Mouse (Mus musculus) brown adipose tissue, adult 24 weeks (tissue): ENCODE results near the gene Hist1h1a. TPM values are rescaled to one million over a fixed set of nuclear protein-coding genes. Genes with fewer than 3 reads are reported as not detected.
"Not testable (repeated sequence)": the region's sequence is repeated elsewhere in the genome, so short reads cannot be mapped to it uniquely, and the experiment has no call there.

ENCODE experiments used
- H3K27ac ChIP-seq: fragments of 200-500 bp; replicated peaks from 2 replicates; pipeline ENCODE4 v1.5.1; 2012; ENCODE audit warnings: low read depth, mild to moderate bottlenecking, low read length
- H3K4me1 ChIP-seq: fragments of 200-500 bp; 2 replicates; pipeline ENCODE4 v1.6.1; 2012; ENCODE audit warnings: low read length, mixed read lengths; ENCODE audit not compliant: control insufficient read depth, insufficient read depth, insufficient read length
- H3K4me3 ChIP-seq: fragments of 200-500 bp; 2 replicates; pipeline ENCODE4 v1.5.1; 2012; ENCODE audit warnings: low read depth, mild to moderate bottlenecking, low read length, moderate library complexity; ENCODE audit not compliant: insufficient read depth
- polyA plus RNA-seq: library from polyadenylated mRNA; stranded (reverse); fragments of >200 nt; gene quantifications from 2 replicates; pipeline ENCODE4 v1.2.4, GENCODE M21; 2012; ENCODE audit not compliant: missing spikeins, insufficient read depth, insufficient read length

Gene Hist1h1a
- polyA plus RNA-seq, 1 experiment, result not detected

- Histone ChIP-seq H3K4me3 (peak within 1 kb of the TSS; percentile 69), H3K27ac (peak within 1 kb of the TSS; percentile 39)
- H3K4me1 ChIP-seq, result not testable (repeated sequence)
Observed at GRCm38 (mm10) chr13:23750839-23751477, 12.5 kb upstream of the Hist1h1a start, which contains the start of gene Hist1h2ab. TSS of gene Hist1h2ab (plus strand) at chr13:23751126.

DNA sequence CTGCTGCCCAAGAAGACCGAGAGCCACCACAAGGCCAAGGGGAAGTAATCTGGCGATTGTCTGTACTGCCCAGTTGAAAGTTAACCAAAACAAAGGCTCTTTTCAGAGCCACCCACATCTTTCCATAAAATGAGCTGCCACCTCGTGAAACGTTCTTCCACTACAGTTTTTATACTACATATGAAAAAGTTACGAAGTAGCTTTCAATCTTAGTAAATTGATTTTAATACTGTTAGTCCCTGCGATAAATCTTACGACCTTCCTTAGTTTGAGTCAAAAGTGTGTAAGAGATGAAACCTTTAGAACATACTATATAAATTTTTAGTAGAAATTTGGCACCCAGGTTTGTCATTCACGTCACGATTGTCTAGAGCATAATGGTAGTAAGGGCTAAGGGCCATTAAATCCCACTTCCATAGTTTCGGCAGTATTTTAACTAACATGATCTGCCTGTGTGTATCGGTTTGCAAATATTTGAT, 11.9 kb upstream of the Hist1h1a start:
- Histone ChIP-seq H3K4me3 (peak overlapping the region; percentile 23; the same call in 1 of the 2 replicates), H3K4me1 (peaks cover 2% of the 10 kb centered on the region; the same call in 1 of the 2 replicates), H3K27ac (peak overlapping the region; percentile 39)

DNA sequence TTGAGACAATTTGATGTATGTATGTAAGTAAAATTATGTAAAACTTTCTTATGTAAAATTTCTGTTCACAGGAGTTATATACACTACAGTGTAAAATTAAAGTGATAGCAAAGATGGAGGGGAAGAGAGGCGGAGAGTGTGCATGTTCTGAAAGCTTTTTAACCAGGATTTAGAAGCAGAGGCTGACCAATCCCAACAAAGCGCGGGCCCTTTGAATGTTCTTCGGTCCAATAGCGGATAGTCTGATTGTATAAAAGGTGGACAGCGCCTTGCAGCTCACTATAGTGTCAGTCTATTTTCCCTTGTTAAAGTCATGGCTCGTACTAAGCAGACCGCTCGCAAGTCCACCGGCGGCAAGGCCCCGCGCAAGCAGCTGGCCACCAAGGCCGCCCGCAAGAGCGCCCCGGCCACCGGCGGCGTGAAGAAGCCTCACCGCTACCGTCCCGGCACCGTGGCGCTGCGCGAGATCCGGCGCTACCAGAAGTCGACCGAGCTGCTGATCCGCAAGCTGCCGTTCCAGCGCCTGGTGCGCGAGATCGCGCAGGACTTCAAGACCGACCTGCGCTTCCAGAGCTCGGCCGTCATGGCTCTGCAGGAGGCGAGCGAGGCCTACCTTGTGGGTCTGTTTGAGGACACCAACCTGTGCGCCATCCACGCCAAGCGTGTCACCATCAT, 11.3 kb upstream of the Hist1h1a start, which contains the start of gene Hist1h3b:
TSS of gene Hist1h3b (plus strand) at position 201 of the 675 bp plus-strand sequence.
- peak within 1 kb of the TSS; percentile 69 for H3K4me3 ChIP-seq
- H3K4me1 ChIP-seq, result not testable (repeated sequence)

GRCm38 (mm10) chr13:23752742-23753172, 10.7 kb upstream of the Hist1h1a start:
- no peak overlapping the region for H3K27ac ChIP-seq
- H3K4me1 ChIP-seq, result peaks cover 2% of the 10 kb centered on the region; the same call in 1 of the 2 replicates
- H3K4me3 ChIP-seq, result no peak overlapping the region

More for the DNA sequence above, 11.3 kb upstream of the Hist1h1a start, which contains the start of gene Hist1h3b:
- H3K27ac ChIP-seq, result peak within 1 kb of the TSS; percentile 39

- Histone ChIP-seq H3K27ac (no peak overlapping the region), H3K4me3 (no peak overlapping the region), H3K4me1 (peaks cover 2% of the 10 kb centered on the region; the same call in 1 of the 2 replicates)
Observed at GRCm38 (mm10) chr13:23753314-23754078, 10.0 kb upstream of the Hist1h1a start.

- no peak overlapping the region for H3K4me3 ChIP-seq
Observed at GRCm38 (mm10) chr13:23755000-23755399, 8.5 kb upstream of the Hist1h1a start.

GRCm38 (mm10) chr13:23756790-23757189, 6.7 kb upstream of the Hist1h1a start, which contains the start of gene Hist1h4b:
TSS of gene Hist1h4b (plus strand) at chr13:23757013.
- Histone ChIP-seq H3K4me1 (no peaks in the 10 kb centered on the region), H3K27ac (no peak within 1 kb of the TSS), H3K4me3 (peak within 1 kb of the TSS; percentile 57)

More at GRCm38 (mm10) chr13:23755000-23755399, 8.5 kb upstream of the Hist1h1a start:
- Histone ChIP-seq H3K27ac (no peak overlapping the region), H3K4me1 (peaks cover 2% of the 10 kb centered on the region; the same call in 1 of the 2 replicates)

DNA sequence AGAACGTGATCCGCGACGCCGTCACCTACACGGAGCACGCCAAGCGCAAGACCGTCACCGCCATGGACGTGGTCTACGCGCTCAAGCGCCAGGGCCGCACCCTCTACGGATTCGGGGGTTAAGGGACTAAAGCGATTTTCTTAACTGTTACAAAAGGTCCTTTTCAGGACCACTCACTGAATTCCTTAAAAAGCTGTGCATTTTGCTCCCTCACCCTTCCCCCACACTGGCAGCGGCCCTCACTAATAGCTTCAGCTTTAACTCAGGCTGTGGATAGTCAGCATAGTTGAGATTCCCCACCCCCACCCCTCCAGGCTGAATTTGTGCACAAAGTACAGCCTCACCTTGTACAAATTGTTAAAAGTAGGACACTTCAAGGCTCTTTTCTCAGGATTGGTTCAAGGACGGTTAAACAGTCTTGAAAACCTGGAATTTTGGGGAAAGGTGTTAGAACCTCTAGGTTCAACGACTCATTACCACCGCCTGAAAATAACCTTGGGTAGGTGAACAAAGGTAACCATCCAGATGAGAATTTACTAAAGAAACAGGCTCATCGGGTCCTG, 6.2 kb upstream of the Hist1h1a start:
- peak overlapping the region; percentile 57 for H3K4me3 ChIP-seq

DNA sequence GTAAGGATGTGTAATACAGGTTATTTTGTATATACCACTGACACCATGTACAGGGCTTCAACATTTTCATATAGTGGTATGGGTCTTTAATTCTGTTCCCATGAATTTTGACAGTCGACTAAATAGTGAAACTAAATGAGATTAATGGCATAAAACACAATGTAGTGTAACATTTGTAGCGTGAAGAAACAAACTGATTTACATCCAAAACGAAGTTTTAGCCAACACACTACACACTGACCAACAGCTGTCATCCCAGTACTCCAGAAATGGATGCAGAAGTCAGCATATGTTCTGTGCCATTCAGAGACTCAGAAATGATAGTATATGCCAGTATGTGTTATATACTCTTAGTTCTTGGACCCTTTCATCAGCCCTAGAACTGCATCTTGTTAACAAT, 5.5 kb upstream of the Hist1h1a start:
- no peak overlapping the region for H3K27ac ChIP-seq
- H3K4me1 ChIP-seq, result no peaks in the 10 kb centered on the region
- no peak overlapping the region for H3K4me3 ChIP-seq

More for the DNA sequence above, 6.2 kb upstream of the Hist1h1a start:
- H3K27ac ChIP-seq, result no peak overlapping the region
- no peaks in the 10 kb centered on the region for H3K4me1 ChIP-seq

GRCm38 (mm10) chr13:23759251-23759771, 4.2 kb upstream of the Hist1h1a start:
- H3K4me3 ChIP-seq, result no peak overlapping the region
- no peaks in the 10 kb centered on the region for H3K4me1 ChIP-seq
- H3K27ac ChIP-seq, result no peak overlapping the region

GRCm38 (mm10) chr13:23759916-23760239, 3.6 kb upstream of the Hist1h1a start:
- Histone ChIP-seq H3K4me1 (no peaks in the 10 kb centered on the region), H3K27ac (no peak overlapping the region), H3K4me3 (no peak overlapping the region)

DNA sequence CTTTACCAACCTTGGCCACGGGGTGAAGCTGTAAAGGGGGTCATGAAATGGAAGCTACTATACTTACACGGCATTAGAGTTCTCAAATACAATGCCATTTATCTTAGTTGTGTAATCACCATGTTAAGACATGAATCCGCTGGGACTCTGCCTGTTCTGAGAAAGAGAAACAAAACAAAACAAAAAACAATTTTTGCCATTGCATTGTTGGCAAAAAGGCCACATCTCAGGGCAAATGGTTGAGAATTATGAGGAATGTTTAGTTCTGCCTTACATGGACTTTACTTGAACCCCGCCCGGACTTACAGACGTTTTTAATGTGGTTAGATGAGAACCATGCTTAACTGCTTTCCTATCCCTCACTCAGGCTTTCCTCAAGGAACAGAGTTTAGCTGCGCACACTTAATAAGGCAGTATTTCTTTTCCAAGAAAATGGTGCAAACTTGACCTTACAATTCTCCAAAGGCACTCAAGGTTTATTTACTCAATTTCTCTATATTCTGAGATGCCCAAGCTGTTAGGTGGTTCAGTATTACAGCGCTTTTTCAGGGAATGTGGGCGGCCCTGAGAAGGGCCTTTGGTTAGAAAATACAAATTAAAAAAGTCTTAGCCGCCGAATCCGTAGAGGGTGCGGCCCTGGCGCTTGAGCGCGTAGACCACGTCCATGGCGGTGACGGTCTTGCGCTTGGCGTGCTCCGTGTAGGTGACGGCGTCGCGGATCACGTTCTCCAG, 3.1 kb upstream of the Hist1h1a start:
- peak overlapping the region; percentile 61 for H3K4me3 ChIP-seq
- no peaks in the 10 kb centered on the region for H3K4me1 ChIP-seq
- H3K27ac ChIP-seq, result no peak overlapping the region

- Histone ChIP-seq H3K4me3 (peak within 1 kb of the TSS; percentile 61), H3K4me1 (no peaks in the 10 kb centered on the region), H3K27ac (peak within 1 kb of the TSS; percentile 20; the same call in 1 of the 2 replicates)
Observed at GRCm38 (mm10) chr13:23760972-23761864, 2.2 kb upstream of the Hist1h1a start, which contains the start of gene Hist1h4a. TSS of gene Hist1h4a (minus strand) at chr13:23761230.
